Mouse (Mus musculus): Measurements from ENCODE around the gene Gm5737. TPM values are rescaled to one million over a fixed set of nuclear protein-coding genes. Genes with fewer than 3 reads are reported as not detected.

Gm5737 gene
- polyA plus RNA-seq, 1 experiment from 2014 or later = 0.12 TPM

DNA sequence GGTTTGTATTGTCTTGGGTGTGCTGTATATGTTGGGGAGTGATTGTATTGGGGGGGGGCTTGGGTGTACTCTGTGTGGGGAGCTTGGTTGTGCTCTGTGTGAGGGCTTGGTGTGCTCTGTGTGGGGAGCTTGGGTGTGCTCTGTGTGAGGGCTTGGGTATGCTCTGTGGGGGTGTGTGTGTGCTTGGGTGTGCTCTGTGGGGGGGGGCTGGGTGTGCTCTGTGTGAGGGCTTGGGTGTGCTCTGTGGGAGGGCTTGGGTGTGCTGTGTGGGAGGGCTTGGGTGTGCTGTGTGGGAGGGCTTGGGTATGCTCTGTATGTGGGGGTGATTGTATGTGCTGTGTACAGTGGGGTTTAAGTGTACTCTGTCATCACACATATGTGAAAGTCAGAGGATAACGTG is 55.6 kb downstream of the Gm5737 start:
- peaks cover 37% of the 10 kb centered on the region for H3K4me1 ChIP-seq (replicated peaks)
- H3K27ac ChIP-seq (replicated peaks) = no peak overlapping the region
- no peaks in the 10 kb centered on the region for H3K36me3 ChIP-seq
- H3K9ac ChIP-seq = no peak overlapping the region
- H3K4me2 ChIP-seq = no peak overlapping the region
- 0 out of 2 replicates have a peak, but pooled peaks have one; percentile 20 for ATAC-seq (ENCODE audit: low FRiP score, low read depth)
- H3K27me3 ChIP-seq = no peaks in the 10 kb centered on the region
- no peak overlapping the region for H3K4me3 ChIP-seq
- 79% methylated on average over 1 of the region's 1 CpGs for WGBS
- H3K9me3 ChIP-seq = no peaks in the 10 kb centered on the region

GRCm38 (mm10) chr7:120869883-120870282 is 57.7 kb downstream of the Gm5737 start:
- no peak for ATAC-seq (ENCODE audit: low FRiP score, low read depth)
- 0 out of 2 replicates have a peak overlapping the region, but pooled peaks have one; percentile 9 for H3K27ac ChIP-seq (replicated peaks)
- no peaks in the 10 kb centered on the region for H3K27me3 ChIP-seq
- H3K36me3 ChIP-seq = no peaks in the 10 kb centered on the region
- no peak overlapping the region for H3K4me3 ChIP-seq
- peaks cover 19% of the 10 kb centered on the region for H3K4me1 ChIP-seq (replicated peaks)
- H3K9ac ChIP-seq = no peak overlapping the region
- H3K4me2 ChIP-seq = no peak overlapping the region
- H3K9me3 ChIP-seq = no peaks in the 10 kb centered on the region
- 45% methylated on average over 5 of the region's 5 CpGs for WGBS

- H3K9me3 ChIP-seq = no peaks in the 10 kb centered on the region
- H3K36me3 ChIP-seq = no peaks in the 10 kb centered on the region
- no peak overlapping the region for H3K27ac ChIP-seq (replicated peaks)
- H3K9ac ChIP-seq = no peak overlapping the region
- no peaks in the 10 kb centered on the region for H3K27me3 ChIP-seq
- no peak for ATAC-seq (ENCODE audit: low FRiP score, low read depth)
- peaks cover 12% of the 10 kb centered on the region for H3K4me1 ChIP-seq (replicated peaks)
- no peak overlapping the region for H3K4me3 ChIP-seq
- 53% methylated on average over 5 of the region's 5 CpGs for WGBS
- no peak overlapping the region for H3K4me2 ChIP-seq
Measured at GRCm38 (mm10) chr7:120870431-120871008, 58.4 kb downstream of the Gm5737 start.

DNA sequence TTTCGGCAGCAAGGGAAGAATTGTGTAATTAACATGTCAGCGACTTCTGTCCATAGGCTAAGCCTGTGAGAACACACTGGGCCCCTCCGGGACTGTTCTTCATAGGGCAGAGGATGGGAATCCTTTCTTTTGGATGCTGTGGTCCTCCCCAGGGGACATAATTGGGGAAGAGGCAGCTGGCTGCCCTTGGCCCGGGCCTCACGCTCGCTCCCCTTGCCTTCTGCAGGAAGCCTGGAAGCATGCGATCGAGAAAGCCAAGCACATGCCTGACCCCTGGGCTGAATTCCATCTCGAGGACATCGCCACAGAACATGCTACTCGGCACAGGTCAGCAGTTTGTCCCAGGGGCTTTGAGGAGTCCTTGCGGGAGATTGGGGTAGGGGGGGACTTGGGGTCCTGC is 60.9 kb downstream of the Gm5737 start:
- ATAC-seq (ENCODE audit: low FRiP score, low read depth) = no peak
- Histone ChIP-seq H3K9ac (no peak overlapping the region), H3K27ac (replicated peaks) (no peak overlapping the region), H3K4me1 (replicated peaks) (0 out of 2 replicates have a peak, but pooled peaks cover 3% of the 10 kb centered on the region), H3K4me3 (no peak overlapping the region), H3K27me3 (no peaks in the 10 kb centered on the region), H3K9me3 (no peaks in the 10 kb centered on the region), H3K4me2 (no peak overlapping the region), H3K36me3 (no peaks in the 10 kb centered on the region)
- 71% methylated on average over 12 of the region's 12 CpGs for WGBS

- no peak overlapping the region for H3K4me2 ChIP-seq
- WGBS = 89% methylated on average over 3 of the region's 3 CpGs
- no peak overlapping the region for H3K27ac ChIP-seq (replicated peaks)
- H3K36me3 ChIP-seq = no peaks in the 10 kb centered on the region
- H3K4me3 ChIP-seq = no peak overlapping the region
- no peak for ATAC-seq (ENCODE audit: low FRiP score, low read depth)
- 0 out of 2 replicates have a peak, but pooled peaks cover 3% of the 10 kb centered on the region for H3K4me1 ChIP-seq (replicated peaks)
- no peaks in the 10 kb centered on the region for H3K9me3 ChIP-seq
- no peaks in the 10 kb centered on the region for H3K27me3 ChIP-seq
- no peak overlapping the region for H3K9ac ChIP-seq
Measured at GRCm38 (mm10) chr7:120874021-120874420, 61.9 kb downstream of the Gm5737 start.

- no peak overlapping the region for H3K4me2 ChIP-seq
- WGBS = 87% methylated on average over 7 of the region's 7 CpGs
- no peak overlapping the region for H3K9ac ChIP-seq
- no peaks in the 10 kb centered on the region for H3K9me3 ChIP-seq
- H3K36me3 ChIP-seq = no peaks in the 10 kb centered on the region
- H3K4me3 ChIP-seq = no peak overlapping the region
- no peak for ATAC-seq (ENCODE audit: low FRiP score, low read depth)
- 0 out of 2 replicates have a peak, but pooled peaks cover 2% of the 10 kb centered on the region for H3K4me1 ChIP-seq (replicated peaks)
- H3K27me3 ChIP-seq = no peaks in the 10 kb centered on the region
- H3K27ac ChIP-seq (replicated peaks) = no peak overlapping the region
Measured at GRCm38 (mm10) chr7:120874764-120875539, 62.8 kb downstream of the Gm5737 start.

DNA sequence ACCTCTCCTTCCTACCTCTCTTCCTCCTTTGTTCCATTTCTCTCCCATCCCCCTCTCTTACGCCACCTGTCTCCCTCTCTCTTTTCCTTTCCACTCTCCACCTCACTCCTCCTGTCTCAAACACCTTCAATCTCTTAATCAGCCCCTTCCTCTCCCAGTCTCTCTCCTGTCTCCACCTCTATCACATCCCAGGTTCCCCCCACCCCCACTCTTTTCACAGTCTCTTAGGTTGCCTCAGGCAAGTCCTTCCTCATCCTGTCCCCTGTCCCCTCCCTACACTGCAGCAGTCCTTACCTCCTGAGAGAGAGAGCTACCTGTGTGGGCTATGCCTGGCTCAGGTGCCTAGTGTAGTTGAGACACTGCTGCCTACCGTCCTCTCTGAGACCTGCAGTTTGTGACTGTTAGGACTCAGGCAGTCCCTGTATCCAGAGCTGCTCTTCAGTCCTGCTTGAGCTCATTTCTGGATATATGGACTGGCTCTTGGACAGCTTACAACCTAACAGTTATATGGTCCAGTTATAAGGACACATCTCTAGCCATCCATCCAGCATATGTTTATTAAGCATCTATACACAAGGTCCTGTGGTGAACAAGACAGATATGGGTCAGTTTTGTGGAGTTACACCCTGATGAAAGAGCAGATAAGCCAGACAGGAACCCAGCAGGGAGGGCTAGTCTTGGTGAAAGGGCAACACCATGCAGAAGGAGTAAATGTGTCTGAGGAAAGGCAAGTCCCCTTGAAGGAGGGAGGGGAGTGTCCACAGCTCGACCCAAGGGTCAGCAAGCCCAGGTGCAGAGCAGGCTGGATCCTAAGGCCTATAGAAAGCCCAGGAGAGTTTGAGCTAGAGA is 63.6 kb downstream of the Gm5737 start:
- Histone ChIP-seq H3K27ac (replicated peaks) (no peak overlapping the region), H3K36me3 (peaks cover 5% of the 10 kb centered on the region), H3K27me3 (no peaks in the 10 kb centered on the region), H3K9me3 (no peaks in the 10 kb centered on the region), H3K4me1 (replicated peaks) (no peaks in the 10 kb centered on the region), H3K9ac (no peak overlapping the region), H3K4me3 (no peak overlapping the region), H3K4me2 (no peak overlapping the region)
- no peak for ATAC-seq (ENCODE audit: low FRiP score, low read depth)
- WGBS = 79% methylated on average over 3 of the region's 3 CpGs

DNA sequence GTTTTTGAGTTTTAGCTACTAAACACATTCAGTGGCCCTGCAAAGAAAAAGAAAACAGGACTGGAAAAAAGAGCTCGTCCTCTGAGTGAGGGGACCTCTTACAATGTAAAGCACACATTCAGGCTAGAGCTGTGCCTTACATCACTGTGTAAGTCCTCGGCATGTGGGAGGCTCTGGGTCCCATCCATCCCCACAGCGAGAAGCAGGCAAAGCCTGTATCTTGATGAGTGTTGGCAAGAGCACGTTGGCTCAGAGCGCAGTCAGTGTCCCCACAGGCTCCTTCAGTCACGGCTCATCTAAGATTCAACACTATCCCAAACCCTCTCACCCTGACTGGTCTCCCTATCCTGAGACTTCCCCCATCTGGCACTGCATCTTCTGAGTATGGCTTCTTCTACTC is 66.1 kb downstream of the Gm5737 start:
- no peak overlapping the region for H3K27ac ChIP-seq (replicated peaks)
- no peak for ATAC-seq (ENCODE audit: low FRiP score, low read depth)
- H3K4me3 ChIP-seq = no peak overlapping the region
- no peaks in the 10 kb centered on the region for H3K9me3 ChIP-seq
- peaks cover 23% of the 10 kb centered on the region for H3K36me3 ChIP-seq
- no peaks in the 10 kb centered on the region for H3K4me1 ChIP-seq (replicated peaks)
- 59% methylated on average over 6 of the region's 6 CpGs for WGBS
- no peak overlapping the region for H3K9ac ChIP-seq
- H3K4me2 ChIP-seq = no peak overlapping the region
- no peaks in the 10 kb centered on the region for H3K27me3 ChIP-seq

DNA sequence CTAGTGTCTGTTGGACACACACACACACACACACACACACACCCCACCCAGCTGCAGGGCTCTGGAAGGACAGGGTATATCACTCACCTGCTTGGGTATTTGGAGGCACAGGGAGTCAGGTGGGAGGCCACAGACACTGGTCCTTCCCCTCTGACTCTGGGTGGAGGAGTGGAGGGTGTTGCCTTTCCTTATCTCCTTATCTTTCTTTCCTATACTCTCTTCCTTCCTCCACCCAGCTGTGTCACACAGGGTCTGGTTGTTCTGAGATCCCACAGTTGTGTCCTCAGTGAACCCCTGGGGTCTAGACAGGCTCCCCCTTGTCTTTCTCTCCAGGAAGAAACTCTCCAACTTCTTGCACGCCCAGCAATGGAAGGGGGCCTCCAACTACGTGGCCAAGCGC is 67.8 kb downstream of the Gm5737 start:
- Histone ChIP-seq H3K27ac (replicated peaks) (no peak overlapping the region), H3K4me2 (no peak overlapping the region)

GRCm38 (mm10) chr7:120880770-120881169 is 68.6 kb downstream of the Gm5737 start:
- Histone ChIP-seq H3K27ac (replicated peaks) (no peak overlapping the region), H3K9me3 (no peaks in the 10 kb centered on the region), H3K27me3 (no peaks in the 10 kb centered on the region), H3K36me3 (peaks cover 45% of the 10 kb centered on the region), H3K4me3 (no peak overlapping the region), H3K4me2 (no peak overlapping the region), H3K9ac (no peak overlapping the region), H3K4me1 (replicated peaks) (no peaks in the 10 kb centered on the region)
- ATAC-seq (ENCODE audit: low FRiP score, low read depth) = no peak
- WGBS = 98% methylated on average over 4 of the region's 4 CpGs

More for the DNA sequence above, 67.8 kb downstream of the Gm5737 start:
- no peaks in the 10 kb centered on the region for H3K27me3 ChIP-seq
- H3K9me3 ChIP-seq = no peaks in the 10 kb centered on the region
- ATAC-seq (ENCODE audit: low FRiP score, low read depth) = peak; percentile 21; the same call in 1 of the 2 replicates
- 94% methylated on average over 3 of the region's 3 CpGs for WGBS
- H3K4me3 ChIP-seq = no peak overlapping the region
- peaks cover 39% of the 10 kb centered on the region for H3K36me3 ChIP-seq
- no peaks in the 10 kb centered on the region for H3K4me1 ChIP-seq (replicated peaks)
- no peak overlapping the region for H3K9ac ChIP-seq
